Mouse (Mus musculus) stomach, embryonic 16.5 days (tissue): Measurements from ENCODE around the gene Nol9. TPM values are rescaled to one million over a fixed set of nuclear protein-coding genes. Genes with fewer than 3 reads are reported as not detected.

Experiments used
- ATAC-seq: fragments of 200-750 bp; cut with Nextera tagmentation; 2 replicates; pipeline ENCODE4 v1.8.0; 2017; ENCODE audit warnings: moderate number of reproducible peaks, moderate TSS enrichment; ENCODE audit not compliant: insufficient read depth, low FRiP score
- H3K27ac ChIP-seq: fragments of 300-500 bp; sonication (generic); 2 replicates; pipeline ENCODE4 v1.5.1; 2014; ENCODE audit warnings: low read length
- H3K27me3 ChIP-seq: fragments of 300-500 bp; sonication (generic); 2 replicates; pipeline ENCODE4 v1.6.1; 2014; ENCODE audit warnings: low read length, control low read depth, mixed read lengths; ENCODE audit not compliant: control insufficient read depth, insufficient read depth
- H3K36me3 ChIP-seq: fragments of 300-500 bp; sonication (generic); 2 replicates; pipeline ENCODE4 v1.6.1; 2014; ENCODE audit warnings: low read length; ENCODE audit not compliant: control insufficient read depth, insufficient read depth
- H3K4me1 ChIP-seq: fragments of 300-500 bp; sonication (generic); 2 replicates; pipeline ENCODE4 v1.6.1; 2014; ENCODE audit warnings: low read length, control low read depth, mixed read lengths; ENCODE audit not compliant: control insufficient read depth, insufficient read depth
- H3K4me2 ChIP-seq: fragments of 300-500 bp; sonication (generic); 2 replicates; pipeline ENCODE4 v1.6.1; 2014; ENCODE audit warnings: low read depth, low read length, mixed read lengths
- H3K4me3 ChIP-seq: fragments of 300-500 bp; sonication (generic); replicated peaks from 2 replicates; pipeline ENCODE4 v1.5.1; 2014; ENCODE audit warnings: mild to moderate bottlenecking, low read length
- H3K9ac ChIP-seq: fragments of 300-500 bp; sonication (generic); 2 replicates; pipeline ENCODE4 v1.6.1; 2014; ENCODE audit warnings: low read length
- H3K9me3 ChIP-seq: fragments of 300-500 bp; sonication (generic); replicated peaks from 2 replicates; pipeline ENCODE4 v1.6.1; 2016; ENCODE audit warnings: low read length, control low read depth; ENCODE audit not compliant: control insufficient read depth
- WGBS: fragments of 180-500 bp; shearing (Covaris S2); extraction: QIAGEN DNeasy Blood & Tissue Kit; methylation state at CpG from one replicate; pipeline ENCODE4 v1.1.7; 2014; 5-methylcytosine and 5-hydroxymethylcytosine counted together
- polyA plus RNA-seq: library from polyadenylated mRNA; unstranded; fragments of >200 nt; fragmentation: Nextera tagmentation; extraction: Ambion mirVana; gene quantifications from 2 replicates; pipeline ENCODE4 v1.2.1, GENCODE M21; 2015

The Nol9 gene
- 18.7 and 20.9 TPM in 2 replicates for polyA plus RNA-seq

GRCm38 (mm10) chr4:152038985-152039830 lies at the start of gene Nol9:
Gene Nol9 (plus strand): TSS chr4:152039321.
- Histone ChIP-seq H3K27me3 (no peaks in the 10 kb centered on the region), H3K27ac (no peak within 1 kb of the TSS), H3K4me1 (peaks cover 7% of the 10 kb centered on the region), H3K36me3 (peaks cover 23% of the 10 kb centered on the region), H3K4me2 (peak within 1 kb of the TSS; percentile 97), H3K4me3 (peak within 1 kb of the TSS; percentile 98), H3K9me3 (no peaks in the 10 kb centered on the region), H3K9ac (peak within 1 kb of the TSS; percentile 93)
- WGBS, result under 1% methylated on average over 82 of the region's 86 CpGs
- peak; percentile 89 for ATAC-seq

GRCm38 (mm10) chr4:151992091-151992490 lies 47.0 kb upstream of the Nol9 start:
- Histone ChIP-seq H3K36me3 (peaks cover 15% of the 10 kb centered on the region; the same call in 1 of the 2 replicates), H3K4me1 (peaks cover 26% of the 10 kb centered on the region), H3K9ac (no peak overlapping the region), H3K4me2 (no peak overlapping the region), H3K27ac (no peak overlapping the region), H3K9me3 (no peaks in the 10 kb centered on the region), H3K27me3 (no peaks in the 10 kb centered on the region), H3K4me3 (no peak overlapping the region)
- no peak for ATAC-seq
- 86% methylated on average over 9 of the region's 9 CpGs for WGBS

- Histone ChIP-seq H3K4me3 (no peak overlapping the region), H3K4me1 (peaks cover 25% of the 10 kb centered on the region), H3K9me3 (no peaks in the 10 kb centered on the region), H3K27ac (no peak overlapping the region), H3K4me2 (no peak overlapping the region), H3K27me3 (no peaks in the 10 kb centered on the region), H3K9ac (no peak overlapping the region), H3K36me3 (peaks cover 15% of the 10 kb centered on the region; the same call in 1 of the 2 replicates)
- 70% methylated on average over 6 of the region's 6 CpGs for WGBS
- no peak for ATAC-seq
Measured at GRCm38 (mm10) chr4:151993035-151993434, 46.1 kb upstream of the Nol9 start.

GRCm38 (mm10) chr4:151994228-151995171 lies 44.6 kb upstream of the Nol9 start:
- Histone ChIP-seq H3K9me3 (no peaks in the 10 kb centered on the region), H3K4me2 (peak overlapping the region; percentile 86), H3K27me3 (no peaks in the 10 kb centered on the region), H3K36me3 (peaks cover 15% of the 10 kb centered on the region; the same call in 1 of the 2 replicates), H3K27ac (peak overlapping the region; percentile 87), H3K4me1 (peaks cover 20% of the 10 kb centered on the region), H3K9ac (peak overlapping the region; percentile 98), H3K4me3 (peak overlapping the region; percentile 99)
- 2% methylated on average over 60 of the region's 61 CpGs for WGBS
- no peak for ATAC-seq

DNA sequence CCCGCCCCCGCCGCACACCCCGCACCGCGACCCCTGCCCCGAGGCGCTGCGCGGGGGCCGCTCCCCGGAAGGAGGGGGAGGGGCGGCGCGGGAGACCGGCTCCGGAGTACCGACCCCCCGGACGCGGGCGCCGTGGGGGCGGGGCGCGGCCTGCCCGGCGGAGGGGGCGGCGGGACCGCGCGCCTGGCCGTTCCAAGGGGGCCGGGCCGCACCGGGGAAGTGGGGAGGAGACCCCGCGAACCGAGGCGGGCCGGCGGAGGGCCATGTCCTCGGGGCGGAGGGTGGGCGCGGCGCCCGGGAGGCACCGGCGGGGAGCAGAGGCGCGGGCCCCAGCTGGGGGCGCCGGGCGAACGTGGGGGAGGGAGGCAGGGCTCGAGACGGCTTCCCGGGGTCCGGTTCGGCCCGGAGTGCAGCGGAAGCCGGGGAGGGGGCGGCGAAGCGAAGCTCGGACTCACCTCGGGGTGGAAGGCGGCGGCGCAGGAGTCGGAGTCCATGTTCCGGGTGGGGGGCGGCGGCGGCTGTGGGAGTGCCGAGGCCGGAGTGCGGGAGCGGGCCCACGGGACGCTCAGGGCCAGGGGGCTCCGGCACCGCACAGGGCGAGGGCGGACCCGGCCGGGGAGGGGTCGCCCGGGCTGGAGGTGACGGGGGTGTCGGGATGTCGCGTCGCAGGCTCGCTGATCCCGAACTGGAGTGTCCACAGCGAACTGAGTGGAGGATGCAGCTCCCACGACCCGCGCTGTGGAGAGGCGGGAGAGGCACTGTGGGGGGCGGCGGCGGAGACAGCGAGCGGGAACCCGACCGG lies 43.5 kb upstream of the Nol9 start:
- Histone ChIP-seq H3K9ac (peak overlapping the region; percentile 98), H3K4me1 (peaks cover 20% of the 10 kb centered on the region), H3K9me3 (no peaks in the 10 kb centered on the region), H3K36me3 (peaks cover 11% of the 10 kb centered on the region; the same call in 1 of the 2 replicates), H3K4me3 (peak overlapping the region; percentile 99), H3K27ac (peak overlapping the region; percentile 87), H3K27me3 (no peaks in the 10 kb centered on the region), H3K4me2 (peak overlapping the region; percentile 86)
- under 1% methylated on average over 65 of the region's 111 CpGs for WGBS
- ATAC-seq, result peak; percentile 29

- peaks cover 20% of the 10 kb centered on the region for H3K4me1 ChIP-seq
- no peaks in the 10 kb centered on the region for H3K9me3 ChIP-seq
- H3K36me3 ChIP-seq, result 0 out of 2 replicates have a peak, but pooled peaks cover 7% of the 10 kb centered on the region
- no peaks in the 10 kb centered on the region for H3K27me3 ChIP-seq
- H3K4me3 ChIP-seq, result peak within 1 kb of the TSS; percentile 99
- H3K4me2 ChIP-seq, result peak within 1 kb of the TSS; percentile 86
- peak; percentile 97 for ATAC-seq
- H3K27ac ChIP-seq, result peak within 1 kb of the TSS; percentile 90
- WGBS, result under 1% methylated on average over 93 of the region's 94 CpGs
- peak within 1 kb of the TSS; percentile 98 for H3K9ac ChIP-seq
Measured at GRCm38 (mm10) chr4:151996173-151996950, 42.8 kb upstream of the Nol9 start, which contains the start of gene Phf13. Gene Phf13 (minus strand): TSS chr4:151996258.

- H3K27me3 ChIP-seq, result no peaks in the 10 kb centered on the region
- H3K4me1 ChIP-seq, result peaks cover 20% of the 10 kb centered on the region
- whole genome bisulfite sequencing, result 2% methylated on average over 13 of the region's 13 CpGs
- H3K4me3 ChIP-seq, result peak overlapping the region; percentile 99
- no peak for ATAC-seq
- H3K27ac ChIP-seq, result peak overlapping the region; percentile 90
- H3K36me3 ChIP-seq, result 0 out of 2 replicates have a peak, but pooled peaks cover 6% of the 10 kb centered on the region
- no peaks in the 10 kb centered on the region for H3K9me3 ChIP-seq
- H3K4me2 ChIP-seq, result peak overlapping the region; percentile 84
- peak overlapping the region; percentile 86 for H3K9ac ChIP-seq
Measured at GRCm38 (mm10) chr4:151996951-151997222, 42.2 kb upstream of the Nol9 start.

DNA sequence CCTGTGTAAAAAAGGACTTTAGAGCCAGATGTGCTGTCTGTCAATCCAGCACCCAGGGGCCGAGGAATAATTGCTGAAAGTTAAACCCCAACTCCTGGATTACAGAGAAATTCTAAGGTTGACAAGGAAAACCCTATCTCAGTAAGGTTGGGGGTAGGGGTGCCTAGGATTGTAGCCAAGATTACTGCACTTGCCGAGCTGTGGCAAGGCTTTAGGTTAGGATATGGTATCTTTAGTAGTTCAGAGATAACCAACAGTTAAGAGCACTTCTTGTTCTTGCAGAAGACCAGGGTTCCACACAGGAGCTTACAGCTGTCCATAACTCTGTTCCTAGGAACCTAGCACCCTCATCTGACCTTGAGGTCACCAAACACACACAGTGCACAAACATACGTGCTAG lies 41.4 kb upstream of the Nol9 start:
- H3K4me3 ChIP-seq, result no peak overlapping the region
- ATAC-seq, result no peak
- H3K4me1 ChIP-seq, result peaks cover 20% of the 10 kb centered on the region
- no peaks in the 10 kb centered on the region for H3K36me3 ChIP-seq
- WGBS, result 62% methylated on average over 3 of the region's 3 CpGs
- peak overlapping the region; percentile 37 for H3K9ac ChIP-seq
- no peak overlapping the region for H3K27ac ChIP-seq
- H3K4me2 ChIP-seq, result peak overlapping the region; percentile 84
- H3K27me3 ChIP-seq, result no peaks in the 10 kb centered on the region
- H3K9me3 ChIP-seq, result no peaks in the 10 kb centered on the region
